Mouse (Mus musculus) lung, adult 2 months (tissue): Measurements from ENCODE around the gene Dusp27.

Experiments
- CTCF ChIP-seq: fragments of 200-500 bp; IDR thresholded peaks from 2 replicates; pipeline ENCODE4 v1.5.1; 2011; ENCODE audit warnings: mild to moderate bottlenecking, low read length, control low read depth; ENCODE audit not compliant: insufficient read depth
- POLR2A ChIP-seq: fragments of 200-500 bp; IDR thresholded peaks from 2 replicates; pipeline ENCODE4 v1.6.1; 2011; ENCODE audit warnings: low read depth, mild to moderate bottlenecking, control low read depth, low read length, borderline replicate concordance; ENCODE audit errors: extremely low read depth

- TF ChIP-seq CTCF: no peak
- no peak for TF ChIP-seq POLR2A
Observed at GRCm38 (mm10) chr1:166147657-166148056, 19.9 kb upstream of the Dusp27 start.
